Mouse (Mus musculus) thymus, adult 2 months (tissue): ENCODE results near the gene Gm44805.

ENCODE experiments used
- CTCF ChIP-seq: fragments of 200-500 bp; IDR thresholded peaks from 2 replicates; pipeline ENCODE4 v1.5.1; 2012; ENCODE audit warnings: mild to moderate bottlenecking, control low read depth, low read length, moderate library complexity, borderline replicate concordance; ENCODE audit not compliant: control insufficient read depth, poor library complexity, insufficient read depth; ENCODE audit errors: extremely low read depth
- POLR2A ChIP-seq: fragments of 200-500 bp; IDR thresholded peaks from 2 replicates; pipeline ENCODE4 v1.6.1; 2012; ENCODE audit warnings: mild to moderate bottlenecking, low read length, control low read depth, moderate library complexity; ENCODE audit not compliant: control insufficient read depth, poor library complexity, insufficient read depth; ENCODE audit errors: extremely low read depth

- TF ChIP-seq POLR2A (no peak), CTCF (no peak)
These were observed 1.8 kb upstream of the Gm44805 start for GRCm38 (mm10) chr7:19682979-19683378.
